Mouse (Mus musculus): Measurements from ENCODE around the gene Crim1. TPM values are rescaled to one million over a fixed set of nuclear protein-coding genes. Genes with fewer than 3 reads are reported as not detected.

The Crim1 gene
- polyA plus RNA-seq, 1 experiment from 2014 or later: 5.8 TPM

- no peak overlapping the region for H3K9ac ChIP-seq (ENCODE audit: low read depth, low read length)
- WGBS: 44% methylated on average over 3 of the region's 3 CpGs
- peak; percentile 21 for DNase-seq (ENCODE audit: low spot score)
These were observed 2.7 kb downstream of the Crim1 start for GRCm38 (mm10) chr17:78202756-78203155.

GRCm38 (mm10) chr17:78203478-78203877 is 3.4 kb downstream of the Crim1 start:
- no peak for ATAC-seq (ENCODE audit: low FRiP score)
- Histone ChIP-seq H3K9me3 (ENCODE audit: control insufficient read depth, low read length) (no peaks in the 10 kb centered on the region), H3K4me1 (replicated peaks; ENCODE audit: control insufficient read depth, insufficient read depth, low read length) (0 out of 2 replicates have a peak, but pooled peaks cover 2% of the 10 kb centered on the region), H3K4me2 (replicated peaks; ENCODE audit: low read depth, low read length) (no peak overlapping the region; the same call in 1 of the 2 replicates), H3K27ac (ENCODE audit: low read depth, low read length) (no peak overlapping the region), H3K4me3 (ENCODE audit: low read depth, low read length) (no peak overlapping the region), H3K36me3 (ENCODE audit: control insufficient read depth, insufficient read depth, low read length) (no peaks in the 10 kb centered on the region), H3K9ac (ENCODE audit: low read depth, low read length) (no peak overlapping the region), H3K27me3 (ENCODE audit: control insufficient read depth, insufficient read depth, low read length) (0 out of 2 replicates have a peak, but pooled peaks cover 2% of the 10 kb centered on the region)
- no peak for DNase-seq (ENCODE audit: low spot score)
- WGBS: 58% methylated on average over 5 of the region's 5 CpGs

More at GRCm38 (mm10) chr17:78202756-78203155, 2.7 kb downstream of the Crim1 start:
- Histone ChIP-seq H3K36me3 (ENCODE audit: control insufficient read depth, insufficient read depth, low read length) (no peaks in the 10 kb centered on the region), H3K27me3 (ENCODE audit: control insufficient read depth, insufficient read depth, low read length) (0 out of 2 replicates have a peak, but pooled peaks cover 2% of the 10 kb centered on the region), H3K9me3 (ENCODE audit: control insufficient read depth, low read length) (no peaks in the 10 kb centered on the region), H3K27ac (ENCODE audit: low read depth, low read length) (no peak overlapping the region), H3K4me2 (replicated peaks; ENCODE audit: low read depth, low read length) (peak overlapping the region; percentile 100), H3K4me1 (replicated peaks; ENCODE audit: control insufficient read depth, insufficient read depth, low read length) (0 out of 2 replicates have a peak, but pooled peaks cover 2% of the 10 kb centered on the region), H3K4me3 (ENCODE audit: low read depth, low read length) (peak overlapping the region; percentile 81)
- ATAC-seq (ENCODE audit: low FRiP score): no peak

- Histone ChIP-seq H3K27me3 (ENCODE audit: control insufficient read depth, insufficient read depth, low read length) (no peaks in the 10 kb centered on the region), H3K9me3 (ENCODE audit: control insufficient read depth, low read length) (no peaks in the 10 kb centered on the region), H3K4me2 (replicated peaks; ENCODE audit: low read depth, low read length) (no peak overlapping the region), H3K4me3 (ENCODE audit: low read depth, low read length) (no peak overlapping the region), H3K4me1 (replicated peaks; ENCODE audit: control insufficient read depth, insufficient read depth, low read length) (0 out of 2 replicates have a peak, but pooled peaks cover 2% of the 10 kb centered on the region), H3K27ac (ENCODE audit: low read depth, low read length) (no peak overlapping the region), H3K36me3 (ENCODE audit: control insufficient read depth, insufficient read depth, low read length) (no peaks in the 10 kb centered on the region), H3K9ac (ENCODE audit: low read depth, low read length) (no peak overlapping the region)
- 47% methylated on average over 2 of the region's 2 CpGs for WGBS
- ATAC-seq (ENCODE audit: low FRiP score): no peak
- DNase-seq (ENCODE audit: low spot score): no peak
These were observed 6.4 kb downstream of the Crim1 start for GRCm38 (mm10) chr17:78206421-78206820.

- Histone ChIP-seq H3K4me2 (replicated peaks; ENCODE audit: low read depth, low read length) (no peak overlapping the region), H3K4me1 (replicated peaks; ENCODE audit: control insufficient read depth, insufficient read depth, low read length) (0 out of 2 replicates have a peak, but pooled peaks cover 2% of the 10 kb centered on the region), H3K27ac (ENCODE audit: low read depth, low read length) (no peak overlapping the region), H3K4me3 (ENCODE audit: low read depth, low read length) (no peak overlapping the region), H3K9me3 (ENCODE audit: control insufficient read depth, low read length) (no peaks in the 10 kb centered on the region), H3K9ac (ENCODE audit: low read depth, low read length) (no peak overlapping the region), H3K36me3 (ENCODE audit: control insufficient read depth, insufficient read depth, low read length) (no peaks in the 10 kb centered on the region), H3K27me3 (ENCODE audit: control insufficient read depth, insufficient read depth, low read length) (no peaks in the 10 kb centered on the region)
- 80% methylated on average over 3 of the region's 3 CpGs for WGBS
- DNase-seq (ENCODE audit: low spot score): no peak
- no peak for ATAC-seq (ENCODE audit: low FRiP score)
These were observed 7.2 kb downstream of the Crim1 start for GRCm38 (mm10) chr17:78207246-78207645.

- no peak overlapping the region for H3K27ac ChIP-seq (ENCODE audit: low read depth, low read length)
- H3K9me3 ChIP-seq (ENCODE audit: control insufficient read depth, low read length): no peaks in the 10 kb centered on the region
- H3K36me3 ChIP-seq (ENCODE audit: control insufficient read depth, insufficient read depth, low read length): no peaks in the 10 kb centered on the region
- WGBS: 77% methylated on average over 3 of the region's 3 CpGs
- H3K4me2 ChIP-seq (replicated peaks; ENCODE audit: low read depth, low read length): no peak overlapping the region
- no peak overlapping the region for H3K9ac ChIP-seq (ENCODE audit: low read depth, low read length)
- no peaks in the 10 kb centered on the region for H3K27me3 ChIP-seq (ENCODE audit: control insufficient read depth, insufficient read depth, low read length)
- ATAC-seq (ENCODE audit: low FRiP score) (no peak), DNase-seq (ENCODE audit: low spot score) (no peak)
- 0 out of 2 replicates have a peak, but pooled peaks cover 2% of the 10 kb centered on the region for H3K4me1 ChIP-seq (replicated peaks; ENCODE audit: control insufficient read depth, insufficient read depth, low read length)
- H3K4me3 ChIP-seq (ENCODE audit: low read depth, low read length): no peak overlapping the region
These were observed 8.8 kb downstream of the Crim1 start for GRCm38 (mm10) chr17:78208805-78209204.

- WGBS: 89% methylated on average over 2 of the region's 2 CpGs
- H3K27me3 ChIP-seq (ENCODE audit: control insufficient read depth, insufficient read depth, low read length): no peaks in the 10 kb centered on the region
- no peak overlapping the region for H3K4me2 ChIP-seq (replicated peaks; ENCODE audit: low read depth, low read length)
- DNase-seq (ENCODE audit: low spot score) (no peak), ATAC-seq (ENCODE audit: low FRiP score) (no peak)
- no peaks in the 10 kb centered on the region for H3K36me3 ChIP-seq (ENCODE audit: control insufficient read depth, insufficient read depth, low read length)
- H3K4me3 ChIP-seq (ENCODE audit: low read depth, low read length): no peak overlapping the region
- H3K27ac ChIP-seq (ENCODE audit: low read depth, low read length): no peak overlapping the region
- H3K9ac ChIP-seq (ENCODE audit: low read depth, low read length): no peak overlapping the region
- 0 out of 2 replicates have a peak, but pooled peaks cover 2% of the 10 kb centered on the region for H3K4me1 ChIP-seq (replicated peaks; ENCODE audit: control insufficient read depth, insufficient read depth, low read length)
- H3K9me3 ChIP-seq (ENCODE audit: control insufficient read depth, low read length): no peaks in the 10 kb centered on the region
These were observed 9.6 kb downstream of the Crim1 start for GRCm38 (mm10) chr17:78209646-78210045.

- Histone ChIP-seq H3K27me3 (ENCODE audit: control insufficient read depth, insufficient read depth, low read length) (no peaks in the 10 kb centered on the region), H3K9ac (ENCODE audit: low read depth, low read length) (no peak overlapping the region), H3K4me3 (ENCODE audit: low read depth, low read length) (no peak overlapping the region), H3K36me3 (ENCODE audit: control insufficient read depth, insufficient read depth, low read length) (no peaks in the 10 kb centered on the region), H3K4me1 (replicated peaks; ENCODE audit: control insufficient read depth, insufficient read depth, low read length) (no peaks in the 10 kb centered on the region), H3K27ac (ENCODE audit: low read depth, low read length) (no peak overlapping the region), H3K4me2 (replicated peaks; ENCODE audit: low read depth, low read length) (no peak overlapping the region), H3K9me3 (ENCODE audit: control insufficient read depth, low read length) (no peaks in the 10 kb centered on the region)
- ATAC-seq (ENCODE audit: low FRiP score) (no peak), DNase-seq (ENCODE audit: low spot score) (no peak)
- 64% methylated on average over 5 of the region's 5 CpGs for WGBS
These were observed 11.8 kb downstream of the Crim1 start for GRCm38 (mm10) chr17:78211881-78212280.

GRCm38 (mm10) chr17:78213128-78213527 is 13.1 kb downstream of the Crim1 start:
- H3K27me3 ChIP-seq (ENCODE audit: control insufficient read depth, insufficient read depth, low read length): no peaks in the 10 kb centered on the region
- WGBS: 59% methylated on average over 6 of the region's 6 CpGs
- no peak for DNase-seq (ENCODE audit: low spot score)
- H3K9me3 ChIP-seq (ENCODE audit: control insufficient read depth, low read length): no peaks in the 10 kb centered on the region
- no peak overlapping the region for H3K27ac ChIP-seq (ENCODE audit: low read depth, low read length)
- no peak overlapping the region for H3K9ac ChIP-seq (ENCODE audit: low read depth, low read length)
- H3K4me2 ChIP-seq (replicated peaks; ENCODE audit: low read depth, low read length): no peak overlapping the region
- no peaks in the 10 kb centered on the region for H3K36me3 ChIP-seq (ENCODE audit: control insufficient read depth, insufficient read depth, low read length)
- ATAC-seq (ENCODE audit: low FRiP score): no peak
- H3K4me3 ChIP-seq (ENCODE audit: low read depth, low read length): no peak overlapping the region
- H3K4me1 ChIP-seq (replicated peaks; ENCODE audit: control insufficient read depth, insufficient read depth, low read length): no peaks in the 10 kb centered on the region

- WGBS: 62% methylated on average over 3 of the region's 3 CpGs
- H3K27ac ChIP-seq (ENCODE audit: low read depth, low read length): no peak overlapping the region
- H3K4me2 ChIP-seq (replicated peaks; ENCODE audit: low read depth, low read length): no peak overlapping the region
- DNase-seq (ENCODE audit: low spot score): no peak
- ATAC-seq (ENCODE audit: low FRiP score): no peak
- no peaks in the 10 kb centered on the region for H3K4me1 ChIP-seq (replicated peaks; ENCODE audit: control insufficient read depth, insufficient read depth, low read length)
- H3K27me3 ChIP-seq (ENCODE audit: control insufficient read depth, insufficient read depth, low read length): no peaks in the 10 kb centered on the region
- H3K9ac ChIP-seq (ENCODE audit: low read depth, low read length): no peak overlapping the region
- no peak overlapping the region for H3K4me3 ChIP-seq (ENCODE audit: low read depth, low read length)
- no peaks in the 10 kb centered on the region for H3K36me3 ChIP-seq (ENCODE audit: control insufficient read depth, insufficient read depth, low read length)
- no peaks in the 10 kb centered on the region for H3K9me3 ChIP-seq (ENCODE audit: control insufficient read depth, low read length)
These were observed 16.5 kb downstream of the Crim1 start for GRCm38 (mm10) chr17:78216526-78216925.
